Mouse (Mus musculus): ENCODE results near the gene Fam222b. TPM values are rescaled to one million over a fixed set of nuclear protein-coding genes. Genes with fewer than 3 reads are reported as not detected.

The Fam222b gene
- polyA plus RNA-seq, 1 experiment from 2014 or later: 5.1 TPM

DNA sequence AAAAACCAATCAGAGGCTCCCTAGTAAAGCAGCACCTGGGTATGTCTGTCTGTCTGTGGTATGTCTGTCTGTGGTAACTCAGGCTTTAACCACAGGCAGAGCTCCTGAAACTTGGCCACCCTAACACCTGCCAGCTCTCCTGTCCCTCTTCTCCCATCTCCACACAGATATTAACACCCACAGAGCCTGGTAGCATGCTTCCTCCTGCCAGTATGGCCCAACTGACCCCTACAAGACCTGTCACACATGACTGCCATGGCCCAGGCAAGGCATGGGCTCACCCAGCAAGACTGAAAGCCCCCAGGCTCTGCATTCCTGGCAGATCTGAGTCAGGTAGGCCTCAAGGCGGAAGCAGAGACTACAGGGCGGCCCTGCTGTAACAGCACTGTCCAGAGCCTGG is 68.6 kb downstream of the Fam222b start:
- DNase-seq (ENCODE audit: low spot score): no peak
- Histone ChIP-seq H3K9me3 (ENCODE audit: control insufficient read depth, low read length) (no peaks in the 10 kb centered on the region), H3K27ac (replicated peaks) (peak overlapping the region; percentile 97), H3K4me3 (ENCODE audit: low read depth, low read length) (peak overlapping the region; percentile 88), H3K9ac (ENCODE audit: low read length) (peak overlapping the region; percentile 93), H3K4me2 (replicated peaks; ENCODE audit: low read depth) (peak overlapping the region; percentile 89), H3K4me1 (replicated peaks; ENCODE audit: control insufficient read depth, insufficient read depth) (peaks cover 8% of the 10 kb centered on the region), H3K36me3 (ENCODE audit: control insufficient read depth, insufficient read depth, low read length) (peaks cover 17% of the 10 kb centered on the region), H3K27me3 (ENCODE audit: control insufficient read depth, insufficient read depth, low read length) (no peaks in the 10 kb centered on the region)
- ATAC-seq (ENCODE audit: low FRiP score, low TSS enrichment): no peak
- WGBS: 70% methylated on average over 2 of the region's 2 CpGs
- TF ChIP-seq CTCF (IDR thresholded peaks at IDR 0.05; ENCODE audit: low read depth) (no peak), EP300 (optimal IDR thresholded peaks at IDR 0.05) (no peak)

DNA sequence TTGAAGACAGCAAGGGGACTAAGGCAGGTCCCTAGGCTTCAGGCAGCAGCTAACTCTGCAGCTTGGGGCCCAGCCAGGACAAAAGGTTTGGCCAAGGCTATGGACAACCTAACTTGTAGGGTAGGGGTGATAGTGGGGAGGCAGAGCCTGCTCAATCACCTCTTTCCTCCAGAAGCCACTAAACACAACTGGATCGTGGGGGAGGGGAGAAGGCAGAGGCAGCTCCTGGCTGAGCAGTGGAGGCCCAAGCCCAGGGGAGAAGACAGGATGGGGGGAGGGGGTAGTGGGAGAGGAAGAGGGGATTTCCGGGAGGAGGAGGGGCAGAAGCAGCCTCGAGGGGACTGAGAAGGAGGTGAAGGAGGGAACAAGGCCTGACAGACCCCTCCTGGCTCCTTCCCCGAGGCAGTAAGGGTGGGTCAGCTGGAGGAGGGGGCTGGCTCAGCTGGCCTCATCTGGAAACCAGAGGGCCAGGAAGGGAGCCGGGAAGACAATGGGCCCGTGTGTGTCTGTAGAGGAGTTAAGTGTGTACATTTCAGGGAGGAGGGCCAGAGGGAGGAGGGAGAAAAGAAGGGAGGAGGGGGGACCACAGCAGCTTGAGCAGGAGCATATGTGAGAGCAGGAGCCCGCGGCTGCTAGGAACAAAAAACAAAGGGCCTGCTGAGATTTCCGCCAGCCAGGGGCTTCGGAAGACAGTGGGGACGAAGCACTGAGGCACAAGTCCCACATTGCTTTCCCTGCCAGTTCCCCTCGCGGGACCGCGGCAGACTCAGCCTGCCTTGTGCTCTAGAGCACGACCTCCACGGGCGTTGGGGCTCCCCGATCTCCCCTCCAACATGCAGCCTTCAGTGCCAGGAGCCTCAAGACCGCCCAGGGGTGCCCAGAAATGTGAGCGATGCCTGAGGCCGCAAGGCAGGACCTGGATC is 69.5 kb downstream of the Fam222b start:
- TF ChIP-seq CTCF (IDR thresholded peaks at IDR 0.05; ENCODE audit: low read depth): no peak
- no peak for TF ChIP-seq EP300 (optimal IDR thresholded peaks at IDR 0.05)
- Histone ChIP-seq H3K4me3 (ENCODE audit: low read depth, low read length) (peak overlapping the region; percentile 88), H3K9me3 (ENCODE audit: control insufficient read depth, low read length) (no peaks in the 10 kb centered on the region), H3K36me3 (ENCODE audit: control insufficient read depth, insufficient read depth, low read length) (peaks cover 17% of the 10 kb centered on the region), H3K9ac (ENCODE audit: low read length) (peak overlapping the region; percentile 93), H3K4me2 (replicated peaks; ENCODE audit: low read depth) (peak overlapping the region; percentile 89), H3K4me1 (replicated peaks; ENCODE audit: control insufficient read depth, insufficient read depth) (peaks cover 8% of the 10 kb centered on the region), H3K27me3 (ENCODE audit: control insufficient read depth, insufficient read depth, low read length) (no peaks in the 10 kb centered on the region), H3K27ac (replicated peaks) (peak overlapping the region; percentile 97)
- peak; percentile 28 for ATAC-seq (ENCODE audit: low FRiP score, low TSS enrichment)
- 3% methylated on average over 22 of the region's 22 CpGs for WGBS
- peak; percentile 70 for DNase-seq (ENCODE audit: low spot score)

DNA sequence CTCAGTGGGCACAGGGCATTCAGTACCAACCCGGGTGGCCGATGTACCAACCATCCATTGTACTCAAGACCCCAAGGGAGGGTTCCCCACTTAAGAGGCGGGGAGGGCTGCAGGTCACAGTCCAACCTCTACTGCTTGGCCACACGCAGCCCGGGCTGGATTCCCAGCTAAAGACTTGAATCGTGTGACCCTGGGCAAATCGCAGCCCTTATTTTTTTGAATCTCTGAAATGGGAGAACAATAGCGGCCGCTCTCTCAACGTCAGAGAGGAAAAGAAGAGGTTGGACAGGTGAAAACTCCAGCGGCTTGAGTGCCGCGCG is 70.1 kb downstream of the Fam222b start:
- Histone ChIP-seq H3K4me1 (replicated peaks; ENCODE audit: control insufficient read depth, insufficient read depth) (peaks cover 8% of the 10 kb centered on the region), H3K4me2 (replicated peaks; ENCODE audit: low read depth) (peak overlapping the region; percentile 89), H3K4me3 (ENCODE audit: low read depth, low read length) (peak overlapping the region; percentile 88), H3K36me3 (ENCODE audit: control insufficient read depth, insufficient read depth, low read length) (peaks cover 14% of the 10 kb centered on the region), H3K9ac (ENCODE audit: low read length) (peak overlapping the region; percentile 93), H3K27me3 (ENCODE audit: control insufficient read depth, insufficient read depth, low read length) (no peaks in the 10 kb centered on the region), H3K9me3 (ENCODE audit: control insufficient read depth, low read length) (no peaks in the 10 kb centered on the region), H3K27ac (replicated peaks) (peak overlapping the region; percentile 97)
- WGBS: 0% methylated on average over 14 of the region's 14 CpGs
- TF ChIP-seq EP300 (optimal IDR thresholded peaks at IDR 0.05): no peak
- TF ChIP-seq CTCF (IDR thresholded peaks at IDR 0.05; ENCODE audit: low read depth): no peak
- DNase-seq (ENCODE audit: low spot score): no peak
- ATAC-seq (ENCODE audit: low FRiP score, low TSS enrichment): no peak

DNA sequence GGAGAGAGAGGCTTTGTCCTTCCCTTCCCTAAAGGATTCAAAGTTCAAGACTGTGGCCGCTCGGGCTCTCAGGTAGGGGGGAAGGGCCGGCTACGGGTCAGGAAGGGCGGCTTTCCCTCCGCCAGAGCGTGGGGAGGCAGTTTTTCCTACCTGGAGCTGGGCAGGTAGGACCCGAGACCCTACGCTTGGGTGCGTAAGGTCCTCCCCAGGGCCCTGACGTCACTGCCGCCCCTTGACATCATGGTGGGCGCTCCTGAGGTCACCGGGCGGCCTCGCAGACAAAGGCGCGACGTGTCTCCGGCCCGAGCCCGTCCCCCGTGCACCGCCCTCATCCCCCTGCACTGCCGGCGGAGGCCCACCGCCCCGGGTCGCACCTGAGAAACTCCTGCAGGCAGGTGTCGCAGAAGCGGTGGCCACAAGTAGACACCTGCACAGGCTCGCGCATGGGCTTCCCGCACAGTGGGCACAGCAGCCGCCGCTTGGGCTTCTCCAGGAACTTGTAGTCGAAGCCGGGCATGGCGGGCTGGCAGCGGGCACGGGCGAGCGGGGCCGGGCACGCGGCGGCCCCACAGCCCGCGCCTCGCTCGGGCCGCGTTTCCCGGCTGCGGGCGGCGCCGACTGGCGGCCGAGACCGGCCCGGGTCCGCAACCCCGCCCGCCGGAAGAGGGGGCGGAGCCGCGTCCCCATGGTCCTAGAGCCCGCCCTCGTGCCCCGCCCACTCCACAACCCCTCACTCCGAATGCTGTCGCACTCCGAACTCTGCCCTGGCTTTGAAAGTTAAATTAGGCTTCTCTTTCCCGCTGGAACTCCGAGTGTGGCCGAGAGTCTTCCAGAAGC is 70.7 kb downstream of the Fam222b start, which contains the start of gene Traf4:
Traf4 (minus strand) TSS at position 666 of the 837 bp plus-strand sequence.
- peak within 1 kb of the TSS; percentile 88 for H3K4me3 ChIP-seq (ENCODE audit: low read depth, low read length)
- DNase-seq (ENCODE audit: low spot score) (peak; percentile 88), ATAC-seq (ENCODE audit: low FRiP score, low TSS enrichment) (peak; percentile 77)
- peak within 1 kb of the TSS; percentile 93 for H3K9ac ChIP-seq (ENCODE audit: low read length)
- H3K9me3 ChIP-seq (ENCODE audit: control insufficient read depth, low read length): no peaks in the 10 kb centered on the region
- H3K4me2 ChIP-seq (replicated peaks; ENCODE audit: low read depth): peak within 1 kb of the TSS; percentile 89
- H3K36me3 ChIP-seq (ENCODE audit: control insufficient read depth, insufficient read depth, low read length): peaks cover 12% of the 10 kb centered on the region
- no peaks in the 10 kb centered on the region for H3K27me3 ChIP-seq (ENCODE audit: control insufficient read depth, insufficient read depth, low read length)
- peak within 1 kb of the TSS; percentile 97 for H3K27ac ChIP-seq (replicated peaks)
- peaks cover 8% of the 10 kb centered on the region for H3K4me1 ChIP-seq (replicated peaks; ENCODE audit: control insufficient read depth, insufficient read depth)
- peak; percentile 48 for TF ChIP-seq CTCF (IDR thresholded peaks at IDR 0.05; ENCODE audit: low read depth)
- no peak for TF ChIP-seq EP300 (optimal IDR thresholded peaks at IDR 0.05)
- WGBS: under 1% methylated on average over 67 of the region's 78 CpGs

DNA sequence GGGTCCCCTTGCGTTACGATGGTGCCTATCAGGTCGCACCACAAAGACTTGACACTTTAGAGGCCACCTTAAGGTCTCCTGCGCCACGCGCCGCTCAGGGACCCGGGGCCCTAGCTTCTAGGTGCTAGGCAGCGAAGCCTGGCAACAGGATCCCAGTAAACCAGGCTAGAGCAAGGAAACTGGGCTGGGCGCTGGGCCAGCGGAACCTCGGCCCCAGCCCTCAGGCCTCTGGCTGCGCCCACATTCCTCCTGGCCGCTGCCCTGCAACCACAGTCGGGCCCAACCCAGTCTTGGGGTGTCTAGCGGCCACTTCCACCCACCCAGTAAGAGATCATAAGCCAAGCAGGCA is 71.3 kb downstream of the Fam222b start:
- peak; percentile 88 for DNase-seq (ENCODE audit: low spot score)
- WGBS: 2% methylated on average over 16 of the region's 16 CpGs
- H3K4me1 ChIP-seq (replicated peaks; ENCODE audit: control insufficient read depth, insufficient read depth): peaks cover 8% of the 10 kb centered on the region

More for the DNA sequence above, 71.3 kb downstream of the Fam222b start:
- H3K4me2 ChIP-seq (replicated peaks; ENCODE audit: low read depth): peak overlapping the region; percentile 89
- H3K27me3 ChIP-seq (ENCODE audit: control insufficient read depth, insufficient read depth, low read length): no peaks in the 10 kb centered on the region
- peak overlapping the region; percentile 97 for H3K27ac ChIP-seq (replicated peaks)
- TF ChIP-seq EP300 (optimal IDR thresholded peaks at IDR 0.05) (no peak), CTCF (IDR thresholded peaks at IDR 0.05; ENCODE audit: low read depth) (no peak)
- no peaks in the 10 kb centered on the region for H3K9me3 ChIP-seq (ENCODE audit: control insufficient read depth, low read length)
- peak; percentile 74 for ATAC-seq (ENCODE audit: low FRiP score, low TSS enrichment)
- peaks cover 6% of the 10 kb centered on the region; the same call in 1 of the 2 replicates for H3K36me3 ChIP-seq (ENCODE audit: control insufficient read depth, insufficient read depth, low read length)
- H3K4me3 ChIP-seq (ENCODE audit: low read depth, low read length): peak overlapping the region; percentile 88
- peak overlapping the region; percentile 93 for H3K9ac ChIP-seq (ENCODE audit: low read length)

Data from stomach, postnatal 0 days (tissue).